Mouse (Mus musculus) neural tube, embryonic 14.5 days (tissue): ENCODE results near the gene Zfhx2. TPM values are rescaled to one million over a fixed set of nuclear protein-coding genes. Genes with fewer than 3 reads are reported as not detected.

ENCODE experiments used
- ATAC-seq: fragments of 200-750 bp; cut with Nextera tagmentation; 2 replicates; pipeline ENCODE4 v1.8.0; 2017; ENCODE audit warnings: low read depth, mild to moderate bottlenecking, moderate TSS enrichment, moderate library complexity
- H3K27ac ChIP-seq: fragments of 300-500 bp; sonication (generic); 2 replicates; pipeline ENCODE4 v1.5.1; 2014; ENCODE audit warnings: low read depth, mild to moderate bottlenecking, control low read depth, low read length, moderate library complexity, mixed read lengths
- H3K27me3 ChIP-seq: fragments of 300-500 bp; sonication (generic); 2 replicates; pipeline ENCODE4 v1.6.1; 2014; ENCODE audit warnings: low read length; ENCODE audit not compliant: control insufficient read depth, insufficient read depth
- H3K36me3 ChIP-seq: fragments of 300-500 bp; sonication (generic); 2 replicates; pipeline ENCODE4 v1.6.1; 2014; ENCODE audit warnings: low read length, mixed read lengths; ENCODE audit not compliant: control insufficient read depth, insufficient read depth
- H3K4me1 ChIP-seq: fragments of 300-500 bp; sonication (generic); 2 replicates; pipeline ENCODE4 v1.6.1; 2014; ENCODE audit warnings: low read length; ENCODE audit not compliant: control insufficient read depth, insufficient read depth
- H3K4me2 ChIP-seq: fragments of 300-500 bp; sonication (generic); 2 replicates; pipeline ENCODE4 v1.6.1; 2014; ENCODE audit warnings: mild to moderate bottlenecking, low read depth, low read length, control low read depth
- H3K4me3 ChIP-seq: fragments of 300-500 bp; sonication (generic); 2 replicates; pipeline ENCODE4 v1.5.1; 2014; ENCODE audit warnings: low read depth, low read length, control low read depth, mixed read lengths
- H3K9ac ChIP-seq: fragments of 300-500 bp; sonication (generic); replicated peaks from 2 replicates; pipeline ENCODE4 v1.6.1; 2014; ENCODE audit warnings: low read depth, mild to moderate bottlenecking, control low read depth, low read length, mixed read lengths
- H3K9me3 ChIP-seq: fragments of 300-500 bp; sonication (generic); 2 replicates; pipeline ENCODE4 v1.6.1; 2016; ENCODE audit warnings: low read length; ENCODE audit not compliant: control insufficient read depth
- WGBS: fragments of 180-500 bp; shearing (Covaris S2); extraction: QIAGEN DNeasy Blood & Tissue Kit; methylation state at CpG from one replicate; pipeline ENCODE4 v1.1.7; 2014; 5-methylcytosine and 5-hydroxymethylcytosine counted together
- polyA plus RNA-seq: library from polyadenylated mRNA; unstranded; fragments of >200 nt; fragmentation: Nextera tagmentation; extraction: Ambion mirVana; gene quantifications from 2 replicates; pipeline ENCODE4 v1.2.1, GENCODE M21; 2014

Gene Zfhx2
- polyA plus RNA-seq, 1 experiment from 2014 or later, result 27.3 TPM

- Histone ChIP-seq H3K9ac (peak overlapping the region; percentile 95; the same call in 1 of the 2 replicates), H3K27me3 (no peaks in the 10 kb centered on the region), H3K36me3 (no peaks in the 10 kb centered on the region), H3K4me2 (peak overlapping the region; percentile 85), H3K4me1 (peaks cover 49% of the 10 kb centered on the region), H3K27ac (peak overlapping the region; percentile 69; the same call in 1 of the 2 replicates), H3K9me3 (no peaks in the 10 kb centered on the region), H3K4me3 (peak overlapping the region; percentile 73)
- no peak for ATAC-seq
- 22% methylated on average over 13 of the region's 13 CpGs for WGBS
Observed at GRCm38 (mm10) chr14:55089199-55089947, 2.8 kb downstream of the Zfhx2 start.

DNA sequence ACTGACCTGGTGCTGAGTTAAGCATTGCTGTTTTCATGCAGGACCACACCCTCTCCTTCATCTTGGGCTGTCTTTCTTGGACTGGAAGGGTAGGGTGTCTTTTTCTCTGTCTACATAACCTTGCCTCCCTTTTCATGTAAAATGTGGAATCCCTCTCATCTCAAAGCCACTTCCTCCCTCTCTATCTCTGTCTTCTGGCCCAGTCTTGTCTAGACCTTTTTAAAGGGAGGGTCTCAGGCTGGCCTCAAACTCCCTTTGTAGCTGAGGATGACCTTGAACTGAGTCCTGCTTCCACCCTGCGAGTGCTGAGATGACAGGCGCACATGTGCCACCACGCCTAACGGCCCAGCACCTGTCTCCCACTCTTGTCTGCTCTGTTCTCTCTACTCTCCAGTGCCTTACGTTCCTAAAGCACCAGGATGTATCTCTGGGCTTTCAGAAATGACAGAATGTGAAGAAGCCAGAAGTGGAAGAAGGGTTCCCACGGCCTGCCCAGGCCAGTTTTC, 6.1 kb downstream of the Zfhx2 start:
- Histone ChIP-seq H3K9ac (no peak overlapping the region), H3K9me3 (no peaks in the 10 kb centered on the region), H3K27me3 (no peaks in the 10 kb centered on the region), H3K27ac (no peak overlapping the region), H3K4me1 (peaks cover 52% of the 10 kb centered on the region), H3K36me3 (no peaks in the 10 kb centered on the region), H3K4me2 (no peak overlapping the region), H3K4me3 (no peak overlapping the region)
- no peak for ATAC-seq
- 82% methylated on average over 6 of the region's 6 CpGs for WGBS

- peaks cover 52% of the 10 kb centered on the region for H3K4me1 ChIP-seq
- no peak overlapping the region for H3K4me3 ChIP-seq
- no peaks in the 10 kb centered on the region for H3K9me3 ChIP-seq
- ATAC-seq, result peak; percentile 50
- H3K4me2 ChIP-seq, result peak overlapping the region; percentile 15; the same call in 1 of the 2 replicates
- H3K9ac ChIP-seq, result no peak overlapping the region
- H3K36me3 ChIP-seq, result no peaks in the 10 kb centered on the region
- peak overlapping the region; percentile 31; the same call in 1 of the 2 replicates for H3K27ac ChIP-seq
- WGBS, result 13% methylated on average over 9 of the region's 9 CpGs
- H3K27me3 ChIP-seq, result no peaks in the 10 kb centered on the region
Observed at GRCm38 (mm10) chr14:55085324-55086008, 6.7 kb downstream of the Zfhx2 start.

DNA sequence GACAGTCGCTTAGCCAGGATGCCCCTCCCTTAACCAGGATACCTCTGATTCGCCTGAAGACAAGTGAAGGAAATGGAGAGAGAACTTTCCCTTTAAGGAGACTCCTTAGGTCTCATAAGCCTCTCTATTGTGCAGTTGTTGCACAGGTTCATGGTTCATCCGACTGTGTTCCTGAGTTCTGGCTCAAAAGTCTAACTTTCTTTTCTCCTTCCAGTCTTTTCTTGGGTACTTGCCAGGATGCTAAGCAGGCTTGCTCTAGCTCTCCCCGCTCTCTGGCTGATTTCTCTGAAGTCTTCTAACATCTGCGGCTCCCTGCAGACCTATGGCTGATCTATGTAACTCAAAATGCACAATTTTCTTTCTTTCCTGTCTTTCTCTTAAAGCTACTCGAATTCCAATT, 8.6 kb downstream of the Zfhx2 start:
- H3K27ac ChIP-seq, result no peak overlapping the region
- H3K4me1 ChIP-seq, result peaks cover 46% of the 10 kb centered on the region
- 72% methylated on average over 6 of the region's 6 CpGs for WGBS
- H3K9ac ChIP-seq, result no peak overlapping the region
- no peaks in the 10 kb centered on the region for H3K9me3 ChIP-seq
- H3K27me3 ChIP-seq, result no peaks in the 10 kb centered on the region
- no peak for ATAC-seq
- H3K4me2 ChIP-seq, result no peak overlapping the region
- no peaks in the 10 kb centered on the region for H3K36me3 ChIP-seq
- no peak overlapping the region for H3K4me3 ChIP-seq

DNA sequence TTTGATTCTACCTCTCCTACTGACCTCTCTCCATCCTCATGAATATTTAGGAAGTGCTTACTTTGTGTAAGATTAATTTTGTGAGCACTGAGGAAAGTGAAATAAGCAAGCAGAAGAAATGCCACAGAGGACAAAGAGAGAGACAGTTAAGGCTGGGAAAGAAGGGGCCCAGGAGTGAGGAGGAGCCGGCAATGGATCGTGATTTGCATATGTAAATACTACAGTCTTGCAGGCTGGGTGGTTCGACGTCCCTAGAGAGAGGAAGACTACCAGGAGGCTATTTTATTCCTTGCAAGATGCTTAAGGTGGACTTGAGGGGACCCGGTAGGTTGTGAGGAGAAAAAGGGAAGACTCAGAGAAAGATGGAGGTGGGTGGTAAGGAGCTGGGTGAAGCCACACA, 11.0 kb downstream of the Zfhx2 start:
- H3K9ac ChIP-seq, result no peak overlapping the region
- no peak overlapping the region for H3K4me3 ChIP-seq
- no peaks in the 10 kb centered on the region for H3K27me3 ChIP-seq
- H3K27ac ChIP-seq, result no peak overlapping the region
- WGBS, result 12% methylated on average over 5 of the region's 5 CpGs
- ATAC-seq, result no peak
- H3K4me2 ChIP-seq, result no peak overlapping the region
- H3K4me1 ChIP-seq, result peaks cover 45% of the 10 kb centered on the region
- no peaks in the 10 kb centered on the region for H3K36me3 ChIP-seq
- no peaks in the 10 kb centered on the region for H3K9me3 ChIP-seq

DNA sequence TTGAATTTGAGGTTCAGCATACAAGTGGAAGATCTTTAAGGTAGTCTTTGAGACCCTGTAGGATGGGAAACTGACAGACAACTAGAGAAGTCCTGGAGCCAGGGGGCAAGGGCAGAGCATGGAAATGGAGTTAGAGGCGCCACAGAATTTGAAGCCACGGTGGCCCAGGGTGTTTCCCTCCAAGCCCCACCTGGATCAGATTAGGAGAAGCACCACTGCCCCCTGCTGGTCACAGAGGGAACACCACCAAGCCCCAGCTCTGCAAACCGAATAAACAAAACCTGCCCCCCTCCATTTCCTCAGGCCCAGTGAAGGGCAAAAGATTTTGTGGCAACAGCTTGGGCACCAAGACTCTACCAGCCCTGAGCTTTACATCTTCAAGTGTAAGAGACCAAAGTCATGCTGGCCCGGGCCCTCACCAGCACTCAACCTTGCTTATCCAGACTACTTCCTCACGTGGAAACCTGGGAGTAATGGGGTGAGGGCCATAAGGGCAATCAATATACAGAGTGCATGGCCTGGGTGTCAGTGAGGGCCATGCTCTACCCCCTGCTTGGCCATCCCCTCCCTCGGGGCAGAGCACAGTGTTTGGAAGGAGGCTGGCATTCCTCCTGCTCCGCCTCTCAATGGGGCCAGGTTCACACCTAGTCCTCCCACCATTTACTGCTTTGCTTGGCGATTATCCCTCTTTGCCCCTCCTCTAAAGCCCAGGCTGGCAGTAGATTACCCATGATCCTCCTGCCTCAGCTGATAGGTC, 12.7 kb downstream of the Zfhx2 start:
- Histone ChIP-seq H3K4me2 (peak overlapping the region; percentile 33), H3K36me3 (0 out of 2 replicates have a peak, but pooled peaks cover 6% of the 10 kb centered on the region), H3K4me1 (peaks cover 35% of the 10 kb centered on the region)

GRCm38 (mm10) chr14:55078366-55078989, 13.6 kb downstream of the Zfhx2 start:
- Histone ChIP-seq H3K27ac (peak overlapping the region; percentile 91), H3K9ac (peak overlapping the region; percentile 25; the same call in 1 of the 2 replicates), H3K4me2 (peak overlapping the region; percentile 33), H3K36me3 (peaks cover 11% of the 10 kb centered on the region; the same call in 1 of the 2 replicates), H3K4me1 (peaks cover 36% of the 10 kb centered on the region), H3K27me3 (no peaks in the 10 kb centered on the region), H3K9me3 (no peaks in the 10 kb centered on the region), H3K4me3 (0 out of 2 replicates have a peak overlapping the region, but pooled peaks have one; percentile 0)
- under 1% methylated on average over 23 of the region's 23 CpGs for WGBS
- ATAC-seq, result peak; percentile 84

More for the DNA sequence above, 12.7 kb downstream of the Zfhx2 start:
- Histone ChIP-seq H3K27ac (peak overlapping the region; percentile 91), H3K4me3 (0 out of 2 replicates have a peak overlapping the region, but pooled peaks have one; percentile 0), H3K9ac (peak overlapping the region; percentile 22; the same call in 1 of the 2 replicates), H3K27me3 (no peaks in the 10 kb centered on the region), H3K9me3 (no peaks in the 10 kb centered on the region)
- peak; percentile 31 for ATAC-seq
- 14% methylated on average over 8 of the region's 8 CpGs for WGBS
